Mouse (Mus musculus): ENCODE data around the gene Tmem143. TPM values are rescaled to one million over a fixed set of nuclear protein-coding genes. Genes with fewer than 3 reads are reported as not detected.
A peak's percentile ranks its signal among the peaks of the same experiment; 100 is the strongest.

Gene Tmem143
- polyA plus RNA-seq, 1 experiment from 2014 or later = 6.2 TPM

DNA sequence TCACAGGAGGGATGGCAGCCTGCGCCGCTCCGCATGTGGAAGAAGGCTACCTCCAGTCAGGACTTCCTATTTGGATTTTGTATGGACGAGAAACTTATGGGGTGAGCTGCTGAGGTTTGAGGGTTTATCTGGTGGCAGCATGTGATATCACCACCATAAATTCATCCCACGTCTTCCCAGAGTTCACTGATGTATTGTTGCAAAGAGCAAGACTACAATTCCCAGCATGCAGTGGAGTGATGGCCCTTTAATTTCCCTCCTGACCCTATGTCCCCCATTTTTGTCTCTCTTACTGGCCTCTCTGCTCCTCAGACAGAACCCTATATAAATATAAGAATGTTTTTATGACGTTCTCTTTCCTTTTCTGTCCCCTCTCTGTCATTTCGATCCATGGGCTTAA is 33.9 kb upstream of the Tmem143 start:
- ATAC-seq (replicated peaks; ENCODE audit: low FRiP score, low read depth) = no peak
- H3K4me3 ChIP-seq (replicated peaks; ENCODE audit: low read depth, low read length) = no peak overlapping the region
- 0 out of 2 replicates have a peak, but pooled peaks cover 1% of the 10 kb centered on the region for H3K4me1 ChIP-seq (replicated peaks; ENCODE audit: insufficient read depth, low read length)
- H3K9me3 ChIP-seq (replicated peaks; ENCODE audit: low read length) = no peaks in the 10 kb centered on the region
- no peak overlapping the region for H3K4me2 ChIP-seq (ENCODE audit: low read length)
- no peaks in the 10 kb centered on the region for H3K36me3 ChIP-seq (ENCODE audit: insufficient read depth, low read length)
- TF ChIP-seq CTCF (IDR thresholded peaks at IDR 0.05; ENCODE audit: low read depth) = no peak
- DNase-seq (ENCODE audit: low spot score) = no peak
- WGBS = 86% methylated on average over 7 of the region's 7 CpGs
- H3K9ac ChIP-seq (ENCODE audit: low read depth, low read length) = no peak overlapping the region
- no peak overlapping the region for H3K27ac ChIP-seq
- H3K27me3 ChIP-seq (ENCODE audit: insufficient read depth, low read length) = 0 out of 2 replicates have a peak, but pooled peaks cover 4% of the 10 kb centered on the region

DNA sequence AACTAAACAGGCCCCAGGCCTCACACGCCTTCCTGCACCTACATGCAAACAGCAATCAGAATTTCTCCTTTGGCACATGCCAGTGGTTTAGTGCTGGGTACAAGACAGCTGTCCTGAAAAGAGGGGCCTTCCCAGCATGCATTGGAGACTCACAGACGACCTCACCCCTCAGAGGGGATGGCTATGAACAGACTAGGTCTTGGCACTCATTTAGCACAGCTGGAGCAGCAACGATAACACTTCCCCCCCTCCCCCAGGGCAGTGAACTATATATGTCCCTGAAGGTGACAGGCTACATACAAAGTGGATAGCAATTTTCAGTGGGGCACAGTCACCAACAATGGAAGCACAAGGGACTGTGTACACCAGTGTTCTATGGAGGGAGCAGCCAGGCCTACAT is 32.3 kb upstream of the Tmem143 start:
- WGBS = 58% methylated on average over 3 of the region's 3 CpGs
- no peak for ATAC-seq (replicated peaks; ENCODE audit: low FRiP score, low read depth)

DNA sequence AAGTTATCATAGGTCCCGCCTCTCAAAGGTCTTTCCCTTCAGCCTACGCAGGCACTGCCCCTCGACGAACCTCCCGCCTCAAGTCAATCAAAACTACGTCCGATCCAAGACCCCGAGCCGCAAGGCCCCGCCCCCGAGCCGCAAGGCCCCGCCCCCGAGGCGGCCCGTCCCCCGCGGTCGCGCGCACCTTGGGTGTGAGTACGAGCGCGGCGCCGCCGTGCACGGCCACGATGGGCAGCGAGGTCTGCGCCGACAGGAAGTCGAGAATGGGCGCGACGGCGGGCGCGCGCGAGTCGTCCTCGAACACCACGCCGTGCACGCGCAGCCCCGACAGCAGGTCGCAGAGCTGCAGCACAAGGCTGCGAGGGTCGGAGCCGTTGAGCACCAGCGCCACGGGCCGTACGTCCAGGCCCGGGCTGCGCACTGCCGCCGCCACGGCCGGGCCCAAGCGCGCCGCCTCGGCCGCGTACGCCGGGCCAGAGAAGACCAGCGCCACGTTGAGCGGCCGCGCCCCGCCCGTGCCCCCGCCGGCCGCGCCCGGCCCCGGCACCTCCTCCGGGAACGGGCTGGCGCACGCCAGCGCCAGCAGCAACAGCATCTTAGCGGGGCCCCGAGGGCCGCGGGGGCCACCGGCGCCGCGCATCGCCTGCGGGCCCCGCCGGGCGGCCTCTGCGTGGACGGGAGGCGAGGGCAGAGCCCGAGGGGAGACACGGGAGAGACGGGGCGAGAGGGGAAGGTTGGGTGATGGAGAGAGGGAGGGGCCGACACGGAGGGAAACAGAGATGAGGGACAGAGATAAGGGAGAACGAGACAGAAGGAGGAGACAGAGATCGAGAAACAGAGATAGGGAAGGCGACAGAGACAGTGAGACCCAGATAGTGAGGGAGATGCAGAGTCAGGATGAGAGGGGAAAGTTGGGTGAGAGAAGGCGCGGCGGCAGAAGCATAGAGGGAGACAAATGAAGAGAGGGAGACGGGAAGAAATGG is 30.5 kb upstream of the Tmem143 start:
- H3K9me3 ChIP-seq (replicated peaks; ENCODE audit: low read length) = no peaks in the 10 kb centered on the region
- ATAC-seq (replicated peaks; ENCODE audit: low FRiP score, low read depth) (peak; percentile 77), DNase-seq (ENCODE audit: low spot score) (peak; percentile 96)
- WGBS = 1% methylated on average over 110 of the region's 117 CpGs
- peaks cover 18% of the 10 kb centered on the region; the same call in 1 of the 2 replicates for H3K4me1 ChIP-seq (replicated peaks; ENCODE audit: insufficient read depth, low read length)
- peak overlapping the region; percentile 84 for H3K9ac ChIP-seq (ENCODE audit: low read depth, low read length)
- H3K27ac ChIP-seq = peak overlapping the region; percentile 76
- H3K4me3 ChIP-seq (replicated peaks; ENCODE audit: low read depth, low read length) = peak overlapping the region; percentile 77
- no peaks in the 10 kb centered on the region for H3K36me3 ChIP-seq (ENCODE audit: insufficient read depth, low read length)
- peaks cover 16% of the 10 kb centered on the region for H3K27me3 ChIP-seq (ENCODE audit: insufficient read depth, low read length)
- peak overlapping the region; percentile 91 for H3K4me2 ChIP-seq (ENCODE audit: low read length)
- TF ChIP-seq CTCF (IDR thresholded peaks at IDR 0.05; ENCODE audit: low read depth) = no peak

More for the DNA sequence above, 32.3 kb upstream of the Tmem143 start:
- DNase-seq (ENCODE audit: low spot score) = no peak
- H3K36me3 ChIP-seq (ENCODE audit: insufficient read depth, low read length) = no peaks in the 10 kb centered on the region
- no peak for TF ChIP-seq CTCF (IDR thresholded peaks at IDR 0.05; ENCODE audit: low read depth)
- H3K4me2 ChIP-seq (ENCODE audit: low read length) = no peak overlapping the region
- peaks cover 8% of the 10 kb centered on the region for H3K27me3 ChIP-seq (ENCODE audit: insufficient read depth, low read length)
- no peak overlapping the region for H3K4me3 ChIP-seq (replicated peaks; ENCODE audit: low read depth, low read length)
- H3K9ac ChIP-seq (ENCODE audit: low read depth, low read length) = no peak overlapping the region
- 0 out of 2 replicates have a peak, but pooled peaks cover 6% of the 10 kb centered on the region for H3K4me1 ChIP-seq (replicated peaks; ENCODE audit: insufficient read depth, low read length)
- no peak overlapping the region for H3K27ac ChIP-seq
- H3K9me3 ChIP-seq (replicated peaks; ENCODE audit: low read length) = no peaks in the 10 kb centered on the region

DNA sequence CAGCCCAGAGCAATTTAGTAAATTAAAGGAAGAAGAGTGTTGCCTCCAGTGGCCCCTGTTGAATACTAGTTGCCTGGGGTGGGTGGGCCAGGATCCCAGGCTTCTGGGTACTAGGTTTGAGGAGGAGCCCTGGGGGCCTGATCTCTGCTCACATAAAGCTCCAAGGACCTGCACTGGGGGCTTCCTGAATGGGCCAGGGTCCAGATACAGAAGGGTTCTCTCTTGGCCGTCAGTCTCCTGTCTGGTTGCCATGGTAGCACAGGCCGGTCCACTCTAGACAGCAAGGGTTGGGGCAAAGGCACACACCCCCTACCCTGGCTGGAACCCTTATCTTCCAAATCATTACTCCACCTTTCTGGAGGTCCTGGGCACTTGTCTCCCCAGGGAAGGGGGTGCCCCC is 28.9 kb upstream of the Tmem143 start:
- Histone ChIP-seq H3K9me3 (replicated peaks; ENCODE audit: low read length) (no peaks in the 10 kb centered on the region), H3K9ac (ENCODE audit: low read depth, low read length) (no peak overlapping the region), H3K4me2 (ENCODE audit: low read length) (no peak overlapping the region), H3K4me3 (replicated peaks; ENCODE audit: low read depth, low read length) (no peak overlapping the region), H3K27ac (no peak overlapping the region), H3K36me3 (ENCODE audit: insufficient read depth, low read length) (no peaks in the 10 kb centered on the region), H3K27me3 (ENCODE audit: insufficient read depth, low read length) (peaks cover 16% of the 10 kb centered on the region), H3K4me1 (replicated peaks; ENCODE audit: insufficient read depth, low read length) (peaks cover 18% of the 10 kb centered on the region; the same call in 1 of the 2 replicates)
- no peak for DNase-seq (ENCODE audit: low spot score)
- ATAC-seq (replicated peaks; ENCODE audit: low FRiP score, low read depth) = no peak
- 34% methylated on average over 2 of the region's 2 CpGs for WGBS
- no peak for TF ChIP-seq CTCF (IDR thresholded peaks at IDR 0.05; ENCODE audit: low read depth)

DNA sequence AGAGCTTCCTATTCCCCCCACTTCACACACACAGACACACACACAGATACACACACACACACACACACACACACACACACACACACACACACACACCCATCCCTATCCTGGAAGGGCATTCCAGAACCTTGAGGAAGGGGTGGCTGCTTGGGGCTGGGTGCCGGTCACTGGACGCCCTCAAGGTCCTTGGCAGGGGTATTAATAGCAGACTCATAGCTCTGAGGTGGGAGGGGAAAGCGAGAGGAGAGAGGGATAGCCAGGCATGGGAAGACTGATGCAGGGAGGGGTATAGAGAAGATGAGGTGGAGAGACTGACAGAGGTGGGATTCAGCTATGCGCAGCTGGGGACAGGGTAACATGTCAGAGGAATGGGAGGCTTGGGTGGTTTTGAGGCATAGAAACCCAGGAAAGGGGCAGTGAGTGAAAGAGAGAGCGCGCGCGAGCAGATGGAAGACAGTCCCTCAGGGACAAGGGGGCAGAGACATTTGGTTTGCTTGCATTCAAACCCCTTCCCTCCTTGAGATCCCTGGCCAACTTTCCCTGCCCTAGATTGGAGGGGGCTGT is 27.6 kb upstream of the Tmem143 start:
- Histone ChIP-seq H3K4me2 (ENCODE audit: low read length) (peak overlapping the region; percentile 52), H3K4me3 (replicated peaks; ENCODE audit: low read depth, low read length) (no peak overlapping the region), H3K4me1 (replicated peaks; ENCODE audit: insufficient read depth, low read length) (peaks cover 22% of the 10 kb centered on the region; the same call in 1 of the 2 replicates), H3K27me3 (ENCODE audit: insufficient read depth, low read length) (peaks cover 16% of the 10 kb centered on the region), H3K36me3 (ENCODE audit: insufficient read depth, low read length) (no peaks in the 10 kb centered on the region), H3K9me3 (replicated peaks; ENCODE audit: low read length) (no peaks in the 10 kb centered on the region), H3K27ac (no peak overlapping the region), H3K9ac (ENCODE audit: low read depth, low read length) (peak overlapping the region; percentile 37; the same call in 1 of the 2 replicates)
- no peak for TF ChIP-seq CTCF (IDR thresholded peaks at IDR 0.05; ENCODE audit: low read depth)
- ATAC-seq (replicated peaks; ENCODE audit: low FRiP score, low read depth) = no peak
- WGBS = 18% methylated on average over 8 of the region's 8 CpGs
- DNase-seq (ENCODE audit: low spot score) = no peak

DNA sequence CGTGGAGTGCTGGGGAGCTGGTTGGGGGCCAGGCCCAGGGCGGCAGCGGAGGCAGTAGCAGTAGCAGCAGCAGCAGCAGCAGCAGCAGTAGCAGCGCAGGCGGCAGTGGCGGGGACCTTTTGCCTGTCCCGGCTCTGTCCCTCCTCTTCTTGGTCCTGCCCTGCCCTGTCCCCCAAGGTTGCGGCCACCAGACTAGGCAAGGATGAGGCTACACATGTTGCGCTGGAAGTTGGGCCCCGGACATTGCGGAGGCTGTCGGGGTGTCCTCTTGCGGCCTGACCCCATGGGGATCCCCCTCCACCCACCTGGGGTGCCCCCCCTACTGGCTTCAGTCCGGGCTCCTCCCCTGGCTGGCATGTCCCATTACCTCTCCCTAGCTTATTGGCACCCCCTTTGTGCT is 27.0 kb upstream of the Tmem143 start:
- Histone ChIP-seq H3K9me3 (replicated peaks; ENCODE audit: low read length) (no peaks in the 10 kb centered on the region), H3K9ac (ENCODE audit: low read depth, low read length) (peak overlapping the region; percentile 37; the same call in 1 of the 2 replicates), H3K4me1 (replicated peaks; ENCODE audit: insufficient read depth, low read length) (peaks cover 22% of the 10 kb centered on the region; the same call in 1 of the 2 replicates), H3K27me3 (ENCODE audit: insufficient read depth, low read length) (peaks cover 16% of the 10 kb centered on the region), H3K27ac (no peak overlapping the region), H3K4me3 (replicated peaks; ENCODE audit: low read depth, low read length) (no peak overlapping the region), H3K36me3 (ENCODE audit: insufficient read depth, low read length) (no peaks in the 10 kb centered on the region), H3K4me2 (ENCODE audit: low read length) (peak overlapping the region; percentile 52)
- WGBS = 3% methylated on average over 14 of the region's 14 CpGs
- TF ChIP-seq CTCF (IDR thresholded peaks at IDR 0.05; ENCODE audit: low read depth) = no peak
- no peak for ATAC-seq (replicated peaks; ENCODE audit: low FRiP score, low read depth)
- DNase-seq (ENCODE audit: low spot score) = no peak

Data from kidney, postnatal 0 days (tissue).